Mouse (Mus musculus) left cerebral cortex, adult 8-10 months (tissue): ENCODE results near the gene Cd46. TPM values are rescaled to one million over a fixed set of nuclear protein-coding genes. Genes with fewer than 3 reads are reported as not detected.
A peak's percentile ranks its signal among the peaks of the same experiment; 100 is the strongest.

Experiments used
- DNase-seq, 2 experiments: peaks; one replicate each; pipeline ENCODE4 v3.0.0; 2022; ENCODE audit warnings: low spot score in 2 of 2
- total RNA-seq, 4 experiments: library from RNA; stranded (reverse); gene quantifications; 2 replicates each; pipeline ENCODE4 v1.2.4; 2022

Cd46 gene
- total RNA-seq, 4 experiments from 2014 or later = 3.9 to 5.4 (median 4.8) TPM

- peak; percentile 95 to 98 for DNase-seq
These were observed 73.7 kb downstream of the Cd46 start for GRCm38 (mm10) chr1:195018089-195018999.

GRCm38 (mm10) chr1:195017626-195018025 lies 74.4 kb downstream of the Cd46 start:
- no peak for DNase-seq

GRCm38 (mm10) chr1:195016811-195017501 lies 75.1 kb downstream of the Cd46 start:
- peak; percentile 73 to 77 for DNase-seq

- no peak for DNase-seq
These were observed 76.8 kb downstream of the Cd46 start for GRCm38 (mm10) chr1:195015281-195015680.

GRCm38 (mm10) chr1:195014201-195014885 lies 77.7 kb downstream of the Cd46 start:
- DNase-seq = no peak

- no peak for DNase-seq
These were observed 79.5 kb downstream of the Cd46 start for GRCm38 (mm10) chr1:195012531-195012930.

- DNase-seq = no peak
These were observed 85.8 kb downstream of the Cd46 start for GRCm38 (mm10) chr1:195006267-195006666.

GRCm38 (mm10) chr1:195004194-195004593 lies 87.9 kb downstream of the Cd46 start:
- no peak for DNase-seq

GRCm38 (mm10) chr1:195003328-195003727 lies 88.7 kb downstream of the Cd46 start:
- no peak for DNase-seq

GRCm38 (mm10) chr1:194998396-194998795 lies 93.7 kb downstream of the Cd46 start:
- DNase-seq = no peak

- DNase-seq = no peak
These were observed 96.9 kb downstream of the Cd46 start for GRCm38 (mm10) chr1:194995196-194995595.

- DNase-seq = no peak
These were observed 97.8 kb downstream of the Cd46 start for GRCm38 (mm10) chr1:194994262-194994661.

- DNase-seq = no peak
These were observed 98.5 kb downstream of the Cd46 start for GRCm38 (mm10) chr1:194993409-194993988.

GRCm38 (mm10) chr1:194992589-194993317 lies 99.3 kb downstream of the Cd46 start:
- no peak for DNase-seq

- DNase-seq = no peak
These were observed 100.4 kb downstream of the Cd46 start for GRCm38 (mm10) chr1:194991654-194992053.

GRCm38 (mm10) chr1:194990976-194991375 lies 101.1 kb downstream of the Cd46 start:
- DNase-seq = no peak

GRCm38 (mm10) chr1:194989024-194989423 lies 103.0 kb downstream of the Cd46 start:
- DNase-seq = no peak
